Mouse (Mus musculus) lung, postnatal 0 days (tissue): Measurements from ENCODE around the gene Pfdn4. TPM values are rescaled to one million over a fixed set of nuclear protein-coding genes. Genes with fewer than 3 reads are reported as not detected.

Experiments used
- ATAC-seq: fragments of 200-750 bp; cut with Nextera tagmentation; 2 replicates; pipeline ENCODE4 v1.8.0; 2017; ENCODE audit warnings: moderate library complexity
- DNase-seq: peaks from one replicate; pipeline ENCODE4 v3.0.0-alpha.2; 2016; ENCODE audit warnings: low spot score
- H3K27ac ChIP-seq: fragments of 300-500 bp; sonication (generic); 2 replicates; pipeline ENCODE4 v1.5.1; 2014; ENCODE audit warnings: antibody characterized with exemption, mild to moderate bottlenecking, low read length, mixed read lengths
- H3K27me3 ChIP-seq: fragments of 300-500 bp; sonication (generic); replicated peaks from 2 replicates; pipeline ENCODE4 v1.6.1; 2014; ENCODE audit warnings: low read length, mixed read lengths; ENCODE audit not compliant: insufficient read depth
- H3K36me3 ChIP-seq: fragments of 300-500 bp; sonication (generic); 2 replicates; pipeline ENCODE4 v1.6.1; 2014; ENCODE audit warnings: low read length, mixed read lengths; ENCODE audit not compliant: insufficient read depth
- H3K4me1 ChIP-seq: fragments of 300-500 bp; sonication (generic); 2 replicates; pipeline ENCODE4 v1.6.1; 2014; ENCODE audit warnings: antibody characterized with exemption, low read depth, low read length, mixed read lengths; ENCODE audit not compliant: insufficient read depth
- H3K4me2 ChIP-seq: fragments of 300-500 bp; sonication (generic); replicated peaks from 2 replicates; pipeline ENCODE4 v1.6.1; 2014; ENCODE audit warnings: low read depth, mild to moderate bottlenecking, low read length, moderate library complexity, mixed read lengths
- H3K4me3 ChIP-seq: fragments of 300-500 bp; sonication (generic); 2 replicates; pipeline ENCODE4 v1.5.1; 2014; ENCODE audit warnings: low read depth, low read length
- H3K9ac ChIP-seq: fragments of 300-500 bp; sonication (generic); replicated peaks from 2 replicates; pipeline ENCODE4 v1.6.1; 2014; ENCODE audit warnings: low read depth, mild to moderate bottlenecking
- H3K9me3 ChIP-seq: fragments of 300-500 bp; sonication (generic); 2 replicates; pipeline ENCODE4 v1.6.1; 2016; ENCODE audit warnings: low read length, mixed read lengths
- CTCF ChIP-seq: IDR thresholded peaks from 2 replicates; pipeline ENCODE4 v1.5.1; 2016; ENCODE audit warnings: antibody characterized with exemption, mild to moderate bottlenecking
- EP300 ChIP-seq: IDR thresholded peaks from 2 replicates; pipeline ENCODE4 v1.6.1; 2016; ENCODE audit warnings: antibody characterized with exemption, mild to moderate bottlenecking, control low read depth
- WGBS: fragments of 180-500 bp; shearing (Covaris S2); extraction: QIAGEN DNeasy Blood & Tissue Kit; methylation state at CpG from one replicate; pipeline ENCODE4 v1.1.7; 2014; 5-methylcytosine and 5-hydroxymethylcytosine counted together
- polyA plus RNA-seq: library from polyadenylated mRNA; unstranded; fragments of >200 nt; fragmentation: Nextera tagmentation; extraction: Ambion mirVana; gene quantifications from 2 replicates; pipeline ENCODE4 v1.2.1, GENCODE M21; 2015

The Pfdn4 gene
- polyA plus RNA-seq, 1 experiment from 2014 or later = 50.4 TPM

DNA sequence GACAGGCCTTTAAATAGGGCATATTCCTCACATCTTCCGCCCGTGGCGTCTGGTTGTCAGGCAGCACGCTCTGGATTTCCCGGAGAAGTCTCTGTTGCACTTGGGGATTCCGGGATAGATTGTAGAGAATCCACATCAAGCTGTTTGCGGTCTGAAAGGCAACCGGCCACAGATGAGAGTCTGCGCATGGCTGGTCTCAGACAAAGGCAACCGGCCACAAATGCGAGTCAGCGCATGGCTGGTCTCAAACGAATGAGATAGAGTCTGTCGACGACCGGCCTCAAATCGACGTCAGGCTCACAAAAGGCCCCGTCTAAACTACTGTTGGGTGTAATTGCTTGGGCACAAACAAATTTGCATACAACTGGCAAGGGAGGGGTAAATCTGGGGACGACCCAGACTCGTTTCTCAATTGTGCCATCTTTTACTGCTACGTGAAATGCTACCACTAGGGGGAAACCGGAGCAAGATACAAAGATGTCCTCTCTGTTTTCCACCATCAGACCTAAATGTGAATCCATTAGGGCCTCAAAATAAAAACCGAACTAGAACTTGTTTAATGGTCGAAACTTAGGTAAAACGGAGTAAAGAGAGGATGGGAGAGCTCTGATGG, 8.2 kb upstream of the Pfdn4 start:
- no peak overlapping the region for H3K9ac ChIP-seq
- ATAC-seq (no peak), DNase-seq (peak; percentile 40)
- H3K4me3 ChIP-seq = no peak overlapping the region
- no peak overlapping the region for H3K27ac ChIP-seq
- H3K36me3 ChIP-seq = no peaks in the 10 kb centered on the region
- 62% methylated on average over 26 of the region's 26 CpGs for WGBS
- no peak overlapping the region for H3K4me2 ChIP-seq
- no peaks in the 10 kb centered on the region for H3K4me1 ChIP-seq
- no peaks in the 10 kb centered on the region for H3K9me3 ChIP-seq
- TF ChIP-seq CTCF (peak; percentile 75), EP300 (no peak)
- 0 out of 2 replicates have a peak, but pooled peaks cover 4% of the 10 kb centered on the region for H3K27me3 ChIP-seq

- Histone ChIP-seq H3K4me3 (no peak overlapping the region), H3K9me3 (no peaks in the 10 kb centered on the region), H3K27ac (no peak overlapping the region), H3K4me2 (no peak overlapping the region), H3K4me1 (peaks cover 5% of the 10 kb centered on the region; the same call in 1 of the 2 replicates), H3K27me3 (peaks cover 47% of the 10 kb centered on the region), H3K9ac (no peak overlapping the region), H3K36me3 (no peaks in the 10 kb centered on the region)
- ATAC-seq = no peak
- no peak for DNase-seq
- 8% methylated on average over 31 of the region's 31 CpGs for WGBS
- no peak for TF ChIP-seq CTCF
- TF ChIP-seq EP300 = no peak
Observed at GRCm38 (mm10) chr2:170494784-170495710, 1.2 kb upstream of the Pfdn4 start.

- Histone ChIP-seq H3K9me3 (no peaks in the 10 kb centered on the region), H3K9ac (no peak within 1 kb of the TSS), H3K27ac (no peak within 1 kb of the TSS), H3K4me3 (no peak within 1 kb of the TSS; the same call in 1 of the 2 replicates), H3K27me3 (peaks cover 47% of the 10 kb centered on the region), H3K36me3 (no peaks in the 10 kb centered on the region), H3K4me2 (no peak within 1 kb of the TSS), H3K4me1 (peaks cover 5% of the 10 kb centered on the region; the same call in 1 of the 2 replicates)
- DNase-seq = peak; percentile 74
- TF ChIP-seq EP300 = no peak
- TF ChIP-seq CTCF = peak; percentile 65
- peak; percentile 90 for ATAC-seq
- 2% methylated on average over 31 of the region's 36 CpGs for WGBS
Observed at GRCm38 (mm10) chr2:170497091-170497566, 901 bp downstream of the Pfdn4 start, which contains the start of gene Cyp24a1. TSS of gene Cyp24a1 (minus strand) at chr2:170497145.

DNA sequence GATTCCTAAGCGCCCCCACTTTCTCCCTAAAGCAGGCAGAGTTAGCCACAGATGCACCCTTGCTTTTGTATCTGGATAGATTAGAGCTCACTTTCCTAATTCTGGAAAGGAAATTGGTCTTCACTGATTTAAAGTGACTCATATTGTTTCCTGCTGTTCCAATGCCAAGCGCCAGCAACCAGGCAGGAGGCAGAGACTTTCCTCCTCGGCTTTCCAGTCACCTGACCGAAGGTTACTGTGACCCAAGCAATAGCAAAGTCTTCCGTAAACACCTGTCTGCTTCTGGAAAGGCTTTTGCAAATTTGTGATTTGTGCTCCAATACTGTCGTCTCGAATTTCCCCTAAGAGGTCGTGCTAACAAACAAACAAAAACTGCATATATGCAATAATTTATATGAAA, 1.8 kb downstream of the Pfdn4 start:
- Histone ChIP-seq H3K4me1 (peaks cover 5% of the 10 kb centered on the region; the same call in 1 of the 2 replicates), H3K9ac (no peak overlapping the region), H3K9me3 (no peaks in the 10 kb centered on the region), H3K27ac (no peak overlapping the region), H3K4me3 (no peak overlapping the region), H3K27me3 (peaks cover 43% of the 10 kb centered on the region), H3K4me2 (no peak overlapping the region), H3K36me3 (no peaks in the 10 kb centered on the region)
- no peak for DNase-seq
- TF ChIP-seq CTCF = no peak
- no peak for TF ChIP-seq EP300
- no peak for ATAC-seq
- 19% methylated on average over 8 of the region's 8 CpGs for WGBS

DNA sequence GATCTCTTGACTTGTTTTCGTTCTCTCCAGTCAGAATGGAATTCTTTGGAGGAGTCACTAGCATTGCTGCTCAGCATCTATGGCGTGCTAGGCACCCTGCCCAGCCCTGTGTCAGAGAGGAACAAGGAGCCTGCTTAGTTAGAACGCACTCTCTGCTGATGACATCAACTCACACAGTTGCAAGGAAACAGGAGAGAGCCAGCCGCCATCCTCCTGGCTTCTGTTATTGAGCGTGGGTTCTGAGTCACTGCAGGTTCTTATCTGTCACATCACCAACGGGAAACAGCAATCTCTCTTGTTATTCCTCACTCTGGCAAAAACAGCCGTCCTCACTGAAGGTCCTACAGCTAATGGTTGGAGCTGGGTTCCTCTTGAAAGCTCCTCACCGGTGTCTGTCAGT, 7.1 kb downstream of the Pfdn4 start:
- Histone ChIP-seq H3K27me3 (peaks cover 3% of the 10 kb centered on the region; the same call in 1 of the 2 replicates), H3K9ac (no peak overlapping the region), H3K4me1 (no peaks in the 10 kb centered on the region), H3K9me3 (no peaks in the 10 kb centered on the region), H3K27ac (no peak overlapping the region), H3K4me3 (no peak overlapping the region), H3K4me2 (no peak overlapping the region), H3K36me3 (no peaks in the 10 kb centered on the region)
- ATAC-seq = no peak; the same call in 1 of the 2 replicates
- peak; percentile 28 for DNase-seq
- 24% methylated on average over 8 of the region's 8 CpGs for WGBS
- TF ChIP-seq EP300 (no peak), CTCF (no peak)

GRCm38 (mm10) chr2:170503983-170504382, 7.8 kb downstream of the Pfdn4 start:
- H3K4me3 ChIP-seq = no peak overlapping the region
- no peaks in the 10 kb centered on the region for H3K36me3 ChIP-seq
- H3K4me2 ChIP-seq = no peak overlapping the region
- peaks cover 3% of the 10 kb centered on the region; the same call in 1 of the 2 replicates for H3K27me3 ChIP-seq
- no peak overlapping the region for H3K27ac ChIP-seq
- no peak overlapping the region for H3K9ac ChIP-seq
- no peaks in the 10 kb centered on the region for H3K9me3 ChIP-seq
- TF ChIP-seq EP300 (no peak), CTCF (no peak)
- ATAC-seq = no peak
- DNase-seq = no peak
- H3K4me1 ChIP-seq = no peaks in the 10 kb centered on the region
- 15% methylated on average over 4 of the region's 4 CpGs for WGBS
